Mouse (Mus musculus) lung, embryonic 16.5 days (tissue): ENCODE results near the gene Slc37a4. TPM values are rescaled to one million over a fixed set of nuclear protein-coding genes. Genes with fewer than 3 reads are reported as not detected.
"Not testable (repeated sequence)": the region's sequence is repeated elsewhere in the genome, so short reads cannot be mapped to it uniquely, and the experiment has no call there.

Experiments used
- ATAC-seq: fragments of 200-750 bp; cut with Nextera tagmentation; 2 replicates; pipeline ENCODE4 v1.8.0; 2017; ENCODE audit warnings: low read depth, mild to moderate bottlenecking, moderate library complexity
- H3K27ac ChIP-seq: fragments of 300-500 bp; sonication (generic); 2 replicates; pipeline ENCODE4 v1.5.1; 2014; ENCODE audit warnings: mild to moderate bottlenecking, control low read depth, low read length
- H3K27me3 ChIP-seq: fragments of 300-500 bp; sonication (generic); 2 replicates; pipeline ENCODE4 v1.6.1; 2014; ENCODE audit warnings: low read depth, low read length, mixed read lengths; ENCODE audit not compliant: control insufficient read depth, insufficient read depth
- H3K36me3 ChIP-seq: fragments of 300-500 bp; sonication (generic); 2 replicates; pipeline ENCODE4 v1.6.1; 2014; ENCODE audit warnings: low read length; ENCODE audit not compliant: control insufficient read depth, insufficient read depth
- H3K4me1 ChIP-seq: fragments of 300-500 bp; sonication (generic); replicated peaks from 2 replicates; pipeline ENCODE4 v1.6.1; 2014; ENCODE audit warnings: low read length, mixed read lengths; ENCODE audit not compliant: control insufficient read depth, insufficient read depth
- H3K4me2 ChIP-seq: fragments of 300-500 bp; sonication (generic); 2 replicates; pipeline ENCODE4 v1.6.1; 2014; ENCODE audit warnings: low read depth, low read length, control low read depth
- H3K4me3 ChIP-seq: fragments of 300-500 bp; sonication (generic); 2 replicates; pipeline ENCODE4 v1.5.1; 2014; ENCODE audit warnings: mild to moderate bottlenecking, low read length, control low read depth
- H3K9ac ChIP-seq: fragments of 300-500 bp; sonication (generic); 2 replicates; pipeline ENCODE4 v1.6.1; 2014; ENCODE audit warnings: low read length, control low read depth
- H3K9me3 ChIP-seq: fragments of 300-500 bp; sonication (generic); 2 replicates; pipeline ENCODE4 v1.6.1; 2016; ENCODE audit warnings: low read length; ENCODE audit not compliant: control insufficient read depth
- WGBS: fragments of 180-500 bp; shearing (Covaris S2); extraction: QIAGEN DNeasy Blood & Tissue Kit; methylation state at CpG from one replicate; pipeline ENCODE4 v1.1.7; 2014; 5-methylcytosine and 5-hydroxymethylcytosine counted together
- polyA plus RNA-seq: library from polyadenylated mRNA; unstranded; fragments of >200 nt; fragmentation: Nextera tagmentation; extraction: Ambion mirVana; gene quantifications from 2 replicates; pipeline ENCODE4 v1.2.1, GENCODE M21; 2015

Gene Slc37a4
- polyA plus RNA-seq, 1 experiment from 2014 or later, result 21.9 TPM

DNA sequence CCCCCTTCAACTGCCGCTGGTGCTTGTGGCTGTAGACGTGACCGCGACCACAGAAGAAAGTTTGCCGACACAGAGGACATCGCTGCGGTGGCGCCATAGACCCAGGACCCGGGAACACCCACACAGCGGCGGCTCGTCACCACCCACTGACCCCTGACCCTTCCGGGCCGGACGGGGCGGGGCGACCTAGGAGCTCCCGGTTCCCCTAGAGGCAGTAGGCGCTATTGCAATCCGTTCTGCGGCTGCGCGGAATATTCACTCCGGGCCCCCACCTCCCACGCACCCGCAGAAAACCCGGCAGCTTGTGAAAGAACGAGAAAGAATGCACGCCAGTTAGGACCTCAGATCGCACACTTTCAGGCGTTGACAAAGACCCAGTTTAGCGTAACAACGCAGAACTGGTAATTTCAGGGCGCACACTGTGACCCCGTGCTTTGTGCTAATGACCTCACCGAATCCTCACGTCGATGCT, 21.3 kb downstream of the Slc37a4 start:
- H3K27me3 ChIP-seq, result no peaks in the 10 kb centered on the region
- peak overlapping the region; percentile 80 for H3K27ac ChIP-seq
- peaks cover 6% of the 10 kb centered on the region for H3K36me3 ChIP-seq
- H3K9ac ChIP-seq, result peak overlapping the region; percentile 83
- peak overlapping the region; percentile 86 for H3K4me2 ChIP-seq
- under 1% methylated on average over 38 of the region's 38 CpGs for WGBS
- peak; percentile 97 for ATAC-seq
- no peaks in the 10 kb centered on the region for H3K9me3 ChIP-seq
- H3K4me1 ChIP-seq, result peaks cover 10% of the 10 kb centered on the region
- H3K4me3 ChIP-seq, result peak overlapping the region; percentile 80

DNA sequence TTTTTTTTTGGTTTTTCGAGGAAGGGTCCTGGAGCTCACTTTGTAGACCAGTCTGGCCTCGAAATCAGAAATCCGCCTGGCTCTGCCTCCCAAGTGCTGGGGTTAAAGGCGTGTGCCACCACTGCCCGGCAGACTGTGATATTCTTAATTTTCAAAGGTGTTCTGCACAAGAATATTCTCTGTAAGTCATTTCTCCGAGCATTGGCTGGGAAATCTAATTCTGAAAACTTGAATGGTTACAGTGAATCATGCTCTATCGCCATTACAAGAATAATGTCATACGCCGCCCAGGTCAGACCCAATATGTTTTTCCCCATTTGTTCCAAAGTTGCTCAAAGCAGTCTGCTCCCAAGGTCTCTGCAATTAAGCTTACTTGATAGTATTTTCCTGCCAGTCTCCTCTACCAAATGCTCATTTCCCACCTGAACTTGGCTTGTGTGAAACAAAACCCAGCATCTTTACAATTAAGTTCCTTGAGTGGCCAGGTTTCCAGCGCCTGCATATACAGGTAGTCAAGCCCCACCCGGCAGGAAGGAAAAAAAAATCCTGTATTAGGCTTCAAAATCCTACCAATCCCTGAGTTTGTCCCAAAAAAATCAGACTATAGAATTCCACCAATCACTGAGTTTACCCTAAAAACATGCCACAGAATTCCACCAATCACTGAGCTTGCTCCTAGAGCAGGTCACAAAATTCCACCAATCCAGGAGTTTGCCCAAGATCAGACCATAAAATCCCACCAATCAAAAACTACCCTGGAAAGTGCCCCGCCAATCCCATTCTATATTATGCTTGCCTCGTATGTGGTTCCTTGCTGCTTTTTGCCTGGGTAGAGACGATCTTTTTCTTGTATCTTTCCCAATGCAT, 22.1 kb downstream of the Slc37a4 start, which contains the start of gene Ccdc84:
Ccdc84 (minus strand) TSS at position 51 of the 867 bp plus-strand sequence.
- peaks cover 3% of the 10 kb centered on the region; the same call in 1 of the 2 replicates for H3K36me3 ChIP-seq
- H3K4me3 ChIP-seq, result peak within 1 kb of the TSS; percentile 80
- H3K9me3 ChIP-seq, result no peaks in the 10 kb centered on the region
- ATAC-seq, result no peak
- peaks cover 10% of the 10 kb centered on the region for H3K4me1 ChIP-seq
- peak within 1 kb of the TSS; percentile 86 for H3K4me2 ChIP-seq
- H3K27ac ChIP-seq, result peak within 1 kb of the TSS; percentile 80
- H3K9ac ChIP-seq, result peak within 1 kb of the TSS; percentile 83
- WGBS, result 76% methylated on average over 14 of the region's 14 CpGs
- H3K27me3 ChIP-seq, result no peaks in the 10 kb centered on the region

DNA sequence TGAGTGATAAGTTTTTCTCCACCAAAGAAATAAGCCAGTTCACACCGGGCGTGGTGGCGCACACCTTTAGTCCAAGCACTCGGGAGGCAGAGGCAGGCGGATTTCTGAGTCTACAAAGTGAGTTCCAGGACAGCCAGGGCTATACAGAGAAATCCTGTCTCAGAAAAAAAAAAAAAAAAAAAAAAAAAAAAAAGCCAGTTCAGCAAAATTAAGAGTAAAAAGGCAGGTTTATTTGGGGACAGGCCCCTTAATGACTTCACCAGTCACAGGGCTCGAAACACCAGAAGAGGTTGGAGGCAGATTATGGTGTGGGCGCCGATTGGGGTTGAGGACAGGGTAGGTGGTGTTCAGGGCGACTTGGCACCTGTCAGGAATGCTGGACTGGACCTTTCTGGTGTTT, 23.1 kb downstream of the Slc37a4 start:
- H3K9ac ChIP-seq, H3K4me3 ChIP-seq, H3K27ac ChIP-seq, H3K27me3 ChIP-seq, ATAC-seq, H3K4me1 ChIP-seq, H3K4me2 ChIP-seq, H3K36me3 ChIP-seq, H3K9me3 ChIP-seq: not testable (repeated sequence)
- WGBS, result 93% methylated on average over 9 of the region's 9 CpGs

DNA sequence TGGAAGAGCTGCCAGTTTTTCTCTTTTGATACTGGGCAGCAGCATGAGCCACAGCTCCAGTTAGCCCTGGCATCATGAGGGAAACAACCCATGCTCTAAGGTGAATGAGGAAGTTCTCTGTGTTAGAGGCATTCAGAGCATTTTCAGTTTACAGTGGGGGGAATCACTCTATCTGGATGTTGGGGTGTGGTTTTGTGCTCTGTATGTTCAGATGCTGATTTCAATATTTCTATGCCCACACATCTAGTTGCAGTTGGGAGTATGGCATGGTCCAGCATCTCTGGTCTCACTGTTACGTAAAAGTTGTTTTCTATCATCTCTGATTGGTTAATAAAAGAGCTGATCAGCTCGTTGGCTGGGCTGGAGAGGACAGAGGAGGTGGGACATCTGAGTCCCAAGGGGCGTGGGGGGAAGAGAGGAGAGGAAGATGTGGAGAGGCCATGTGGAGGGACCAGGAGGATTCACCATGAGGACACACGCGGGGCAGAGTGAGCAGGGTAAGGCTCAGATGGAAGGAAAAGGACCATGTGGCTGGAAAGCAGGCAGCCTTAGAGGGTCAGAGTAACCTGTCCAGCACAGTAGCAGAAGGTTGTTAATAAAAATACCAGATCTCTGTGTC, 23.7 kb downstream of the Slc37a4 start:
- H3K36me3 ChIP-seq, result peaks cover 3% of the 10 kb centered on the region; the same call in 1 of the 2 replicates
- H3K27me3 ChIP-seq, result no peaks in the 10 kb centered on the region
- H3K9ac ChIP-seq, result no peak overlapping the region
- H3K27ac ChIP-seq, result no peak overlapping the region
- peaks cover 10% of the 10 kb centered on the region for H3K4me1 ChIP-seq
- 66% methylated on average over 5 of the region's 5 CpGs for WGBS
- H3K4me2 ChIP-seq, result no peak overlapping the region
- no peak for ATAC-seq
- no peaks in the 10 kb centered on the region for H3K9me3 ChIP-seq
- no peak overlapping the region for H3K4me3 ChIP-seq

DNA sequence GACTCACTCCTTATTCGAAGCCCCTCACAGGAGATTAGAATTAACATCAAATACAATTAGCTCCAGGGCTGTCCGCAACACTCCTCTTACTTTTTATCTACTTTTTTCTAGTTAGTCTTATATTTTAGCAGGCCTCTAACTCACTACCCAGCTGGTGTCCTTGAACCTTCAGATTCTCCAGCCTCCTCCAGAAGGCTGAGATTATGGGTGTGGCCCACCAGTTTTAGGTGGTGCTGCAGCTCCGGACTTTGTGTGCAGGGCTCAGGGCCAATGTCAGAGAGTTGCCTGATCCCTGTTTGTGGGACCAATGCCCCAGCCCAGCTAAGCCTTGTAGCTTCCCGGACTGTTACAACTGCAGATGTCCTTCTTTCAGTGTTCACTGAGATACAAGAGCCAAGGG, 26.9 kb downstream of the Slc37a4 start:
- H3K9me3 ChIP-seq, result no peaks in the 10 kb centered on the region
- no peak overlapping the region for H3K27ac ChIP-seq
- H3K4me2 ChIP-seq, result no peak overlapping the region
- H3K9ac ChIP-seq, result no peak overlapping the region
- H3K4me3 ChIP-seq, result no peak overlapping the region
- H3K27me3 ChIP-seq, result no peaks in the 10 kb centered on the region
- H3K4me1 ChIP-seq, result peaks cover under 1% of the 10 kb centered on the region; the same call in 1 of the 2 replicates
- H3K36me3 ChIP-seq, result no peaks in the 10 kb centered on the region
- no peak for ATAC-seq
- 69% methylated on average over 4 of the region's 4 CpGs for WGBS

DNA sequence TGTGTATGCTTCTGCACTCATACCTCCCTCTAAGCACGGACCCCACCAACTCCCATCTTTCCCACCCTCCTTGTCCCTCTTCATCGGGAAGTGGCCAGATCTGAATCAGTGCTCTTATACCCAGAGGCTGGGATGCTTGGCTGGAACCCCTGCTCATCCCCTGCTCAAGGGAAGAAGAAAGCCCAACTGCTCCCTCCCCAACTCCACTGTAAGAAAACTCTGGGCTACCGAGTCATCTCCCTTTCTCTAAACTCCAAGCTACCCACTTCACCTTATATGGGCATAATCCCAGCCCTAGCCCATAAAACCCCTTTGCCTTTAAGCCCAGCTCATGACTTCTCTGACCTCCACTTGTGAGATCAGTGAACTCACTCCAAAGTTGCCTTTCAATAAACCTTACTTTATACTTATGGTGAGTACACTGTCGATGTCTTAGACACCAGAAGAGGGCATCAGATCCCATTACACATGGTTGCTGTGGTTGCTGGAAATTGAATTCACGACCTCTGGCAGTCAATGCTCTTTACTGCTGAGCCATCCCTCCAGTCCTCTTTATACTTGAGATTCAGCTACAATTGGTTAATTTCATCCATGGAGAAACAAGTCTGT, 36.0 kb downstream of the Slc37a4 start:
- Histone ChIP-seq H3K4me2 (no peak overlapping the region), H3K9ac (no peak overlapping the region), H3K4me3 (no peak overlapping the region), H3K4me1 (no peaks in the 10 kb centered on the region), H3K36me3 (no peaks in the 10 kb centered on the region), H3K27me3 (no peaks in the 10 kb centered on the region), H3K9me3 (no peaks in the 10 kb centered on the region), H3K27ac (no peak overlapping the region)
- WGBS, result 41% methylated on average over 5 of the region's 5 CpGs
- no peak for ATAC-seq

DNA sequence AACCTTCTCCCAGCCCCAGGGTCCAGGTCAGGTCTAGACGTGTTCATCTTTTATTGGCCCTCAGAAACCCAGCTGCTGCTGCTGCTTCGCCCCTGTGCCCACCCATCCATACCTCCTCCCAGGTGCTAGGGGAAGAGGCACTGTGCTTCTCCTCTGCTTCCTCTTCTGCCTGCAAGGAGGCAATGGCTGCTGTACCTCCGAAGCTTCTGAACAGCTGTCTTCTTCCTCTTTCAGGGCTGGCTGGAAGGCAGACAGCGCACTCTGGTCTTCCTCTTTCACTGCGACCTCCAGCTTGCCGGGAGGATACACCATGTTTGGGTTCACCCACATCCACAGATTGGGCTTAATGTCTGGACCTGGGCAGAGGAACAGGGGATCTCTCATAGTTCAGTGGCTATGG, 39.1 kb downstream of the Slc37a4 start:
- H3K27ac ChIP-seq, result no peak overlapping the region
- no peak overlapping the region for H3K4me3 ChIP-seq
- H3K9ac ChIP-seq, result no peak overlapping the region
- no peak overlapping the region for H3K4me2 ChIP-seq
- 78% methylated on average over 6 of the region's 6 CpGs for WGBS
- no peaks in the 10 kb centered on the region for H3K9me3 ChIP-seq
- H3K36me3 ChIP-seq, result no peaks in the 10 kb centered on the region
- H3K27me3 ChIP-seq, result no peaks in the 10 kb centered on the region
- H3K4me1 ChIP-seq, result no peaks in the 10 kb centered on the region
- no peak for ATAC-seq

DNA sequence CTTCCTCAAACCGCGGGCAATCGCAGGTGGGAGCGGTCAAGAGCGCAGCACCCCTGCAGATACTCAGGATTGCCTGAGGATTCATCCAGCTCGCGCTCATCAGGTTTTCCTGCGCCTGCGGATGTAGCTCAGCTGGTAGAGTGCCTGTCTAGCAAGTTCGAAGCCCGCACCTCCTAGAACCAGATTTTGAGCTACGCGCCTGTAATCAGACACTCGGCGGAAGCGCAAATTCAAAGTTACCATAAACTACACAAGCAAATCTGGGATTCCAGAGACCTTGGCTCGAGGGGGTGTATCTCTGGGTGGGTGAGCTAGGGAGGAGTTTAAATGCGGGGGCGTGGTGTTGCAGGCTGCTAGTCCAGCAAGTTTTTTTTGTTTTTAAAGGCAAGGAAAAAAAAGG, 44.3 kb downstream of the Slc37a4 start, which contains the start of gene Foxr1:
Foxr1 (minus strand) TSS at position 176 of the 400 bp plus-strand sequence.
- WGBS, result 64% methylated on average over 19 of the region's 19 CpGs
- Histone ChIP-seq H3K4me3 (no peak within 1 kb of the TSS), H3K27me3 (no peaks in the 10 kb centered on the region), H3K9me3 (no peaks in the 10 kb centered on the region), H3K9ac (no peak within 1 kb of the TSS), H3K4me1 (no peaks in the 10 kb centered on the region), H3K36me3 (no peaks in the 10 kb centered on the region), H3K27ac (no peak within 1 kb of the TSS), H3K4me2 (no peak within 1 kb of the TSS)
- ATAC-seq, result no peak
